Mouse (Mus musculus) cerebellum, adult 11 months (tissue): Measurements from ENCODE around the gene Btc.

ENCODE experiments used
- DNase-seq: peaks from one replicate; pipeline ENCODE4 v3.0.0; 2022

The Btc gene

GRCm38 (mm10) chr5:91402339-91403211, at the start of gene Btc:
TSS of gene Btc (minus strand) at chr5:91402994.
- no peak for DNase-seq

- DNase-seq = no peak
Measured at GRCm38 (mm10) chr5:91444981-91445517, 42.3 kb upstream of the Btc start.

- DNase-seq = no peak
Measured at GRCm38 (mm10) chr5:91436563-91436962, 33.8 kb upstream of the Btc start.

GRCm38 (mm10) chr5:91434723-91435658, 32.2 kb upstream of the Btc start:
- DNase-seq = no peak

GRCm38 (mm10) chr5:91428547-91428946, 25.8 kb upstream of the Btc start:
- DNase-seq = no peak

- no peak for DNase-seq
Measured at GRCm38 (mm10) chr5:91413814-91414213, 11.0 kb upstream of the Btc start.

GRCm38 (mm10) chr5:91404263-91404662, 1.5 kb upstream of the Btc start:
- no peak for DNase-seq

GRCm38 (mm10) chr5:91403281-91403680, 487 bp upstream of the Btc start:
- DNase-seq = no peak

- DNase-seq = no peak
Measured at GRCm38 (mm10) chr5:91400493-91401096, 2.2 kb downstream of the Btc start.

GRCm38 (mm10) chr5:91375467-91375866, 27.3 kb downstream of the Btc start:
- DNase-seq = no peak

- DNase-seq = no peak
Measured at GRCm38 (mm10) chr5:91368061-91368565, 34.7 kb downstream of the Btc start.

- peak; percentile 38 for DNase-seq
Measured at GRCm38 (mm10) chr5:91366925-91367324, 35.9 kb downstream of the Btc start.

GRCm38 (mm10) chr5:91363274-91363991, 39.4 kb downstream of the Btc start:
- DNase-seq = no peak

- no peak for DNase-seq
Measured at GRCm38 (mm10) chr5:91352645-91353044, 50.1 kb downstream of the Btc start.

GRCm38 (mm10) chr5:91345681-91346080, 57.1 kb downstream of the Btc start:
- DNase-seq = no peak

- no peak for DNase-seq
Measured at GRCm38 (mm10) chr5:91345064-91345463, 57.7 kb downstream of the Btc start.

- no peak for DNase-seq
Measured at GRCm38 (mm10) chr5:91341981-91342760, 60.6 kb downstream of the Btc start.

GRCm38 (mm10) chr5:91334227-91334626, 68.6 kb downstream of the Btc start:
- no peak for DNase-seq

GRCm38 (mm10) chr5:91332079-91332865, 70.5 kb downstream of the Btc start:
- DNase-seq = no peak

GRCm38 (mm10) chr5:91321840-91322239, 81.0 kb downstream of the Btc start:
- DNase-seq = no peak
